Mouse (Mus musculus) embryonic facial prominence, embryonic 14.5 days (tissue): ENCODE data around the gene Tnnc2. TPM values are rescaled to one million over a fixed set of nuclear protein-coding genes. Genes with fewer than 3 reads are reported as not detected.

Source experiments
- ATAC-seq: fragments of 200-750 bp; cut with Nextera tagmentation; 2 replicates; pipeline ENCODE4 v1.8.0; 2017; ENCODE audit warnings: low read depth, moderate number of reproducible peaks, moderate TSS enrichment
- DNase-seq: peaks from one replicate; pipeline ENCODE4 v3.0.0-alpha.2; 2015; ENCODE audit warnings: low spot score
- H3K27ac ChIP-seq: fragments of 300-500 bp; sonication (generic); replicated peaks from 2 replicates; pipeline ENCODE4 v1.5.1; 2014; ENCODE audit warnings: low read depth, mild to moderate bottlenecking, low read length, moderate library complexity
- H3K27me3 ChIP-seq: fragments of 300-500 bp; sonication (generic); replicated peaks from 2 replicates; pipeline ENCODE4 v1.6.1; 2014; ENCODE audit warnings: low read length; ENCODE audit not compliant: control insufficient read depth, insufficient read depth
- H3K36me3 ChIP-seq: fragments of 300-500 bp; sonication (generic); 2 replicates; pipeline ENCODE4 v1.6.1; 2014; ENCODE audit warnings: low read length, mixed read lengths; ENCODE audit not compliant: control insufficient read depth, insufficient read depth
- H3K4me1 ChIP-seq: fragments of 300-500 bp; sonication (generic); 2 replicates; pipeline ENCODE4 v1.6.1; 2014; ENCODE audit warnings: antibody characterized with exemption, low read length; ENCODE audit not compliant: control insufficient read depth, insufficient read depth
- H3K4me2 ChIP-seq: fragments of 300-500 bp; sonication (generic); 2 replicates; pipeline ENCODE4 v1.6.1; 2014; ENCODE audit warnings: low read depth, mild to moderate bottlenecking, low read length, moderate library complexity, mixed read lengths
- H3K4me3 ChIP-seq: fragments of 300-500 bp; sonication (generic); 2 replicates; pipeline ENCODE4 v1.5.1; 2014; ENCODE audit warnings: low read depth, mild to moderate bottlenecking, low read length
- H3K9ac ChIP-seq: fragments of 300-500 bp; sonication (generic); 2 replicates; pipeline ENCODE4 v1.6.1; 2014; ENCODE audit warnings: low read depth, mild to moderate bottlenecking, low read length, moderate library complexity, mixed read lengths
- H3K9me3 ChIP-seq: fragments of 300-500 bp; sonication (generic); 2 replicates; pipeline ENCODE4 v1.6.1; 2016; ENCODE audit warnings: low read length; ENCODE audit not compliant: control insufficient read depth
- WGBS: fragments of 180-500 bp; shearing (Covaris S2); extraction: QIAGEN DNeasy Blood & Tissue Kit; methylation state at CpG from one replicate; pipeline ENCODE4 v1.1.7; 2014; 5-methylcytosine and 5-hydroxymethylcytosine counted together
- polyA plus RNA-seq: library from polyadenylated mRNA; unstranded; fragments of >200 nt; fragmentation: Nextera tagmentation; extraction: Ambion mirVana; gene quantifications from 2 replicates; pipeline ENCODE4 v1.2.1, GENCODE M21; 2014

Tnnc2 gene
- polyA plus RNA-seq, 1 experiment from 2014 or later: 1,279 TPM

- Histone ChIP-seq H3K4me2 (no peak overlapping the region), H3K27ac (no peak overlapping the region), H3K27me3 (no peaks in the 10 kb centered on the region), H3K4me3 (no peak overlapping the region), H3K36me3 (peaks cover 91% of the 10 kb centered on the region), H3K9me3 (no peaks in the 10 kb centered on the region), H3K9ac (no peak overlapping the region), H3K4me1 (no peaks in the 10 kb centered on the region)
- no peak for DNase-seq
- WGBS: 90% methylated on average over 7 of the region's 7 CpGs
- ATAC-seq: no peak
Observed at GRCm38 (mm10) chr2:164762593-164762992, 17.2 kb downstream of the Tnnc2 start.

GRCm38 (mm10) chr2:164761971-164762370 lies 17.8 kb downstream of the Tnnc2 start:
- H3K36me3 ChIP-seq: peaks cover 91% of the 10 kb centered on the region
- no peak overlapping the region for H3K27ac ChIP-seq
- no peak overlapping the region for H3K4me3 ChIP-seq
- over 99% methylated on average over 4 of the region's 4 CpGs for WGBS
- no peak for ATAC-seq
- H3K9me3 ChIP-seq: no peaks in the 10 kb centered on the region
- no peaks in the 10 kb centered on the region for H3K4me1 ChIP-seq
- H3K4me2 ChIP-seq: no peak overlapping the region
- no peak for DNase-seq
- H3K27me3 ChIP-seq: no peaks in the 10 kb centered on the region
- no peak overlapping the region for H3K9ac ChIP-seq

GRCm38 (mm10) chr2:164761502-164761901 lies 18.3 kb downstream of the Tnnc2 start:
- DNase-seq (no peak), ATAC-seq (no peak)
- no peaks in the 10 kb centered on the region for H3K4me1 ChIP-seq
- no peak overlapping the region for H3K9ac ChIP-seq
- no peaks in the 10 kb centered on the region for H3K27me3 ChIP-seq
- H3K9me3 ChIP-seq: no peaks in the 10 kb centered on the region
- H3K36me3 ChIP-seq: peaks cover 91% of the 10 kb centered on the region
- WGBS: 98% methylated on average over 2 of the region's 2 CpGs
- H3K4me3 ChIP-seq: no peak overlapping the region
- no peak overlapping the region for H3K27ac ChIP-seq
- no peak overlapping the region for H3K4me2 ChIP-seq

- H3K9ac ChIP-seq: no peak overlapping the region
- no peaks in the 10 kb centered on the region for H3K27me3 ChIP-seq
- no peak for ATAC-seq
- H3K36me3 ChIP-seq: peaks cover 91% of the 10 kb centered on the region
- H3K4me2 ChIP-seq: no peak overlapping the region
- no peak for DNase-seq
- no peaks in the 10 kb centered on the region for H3K4me1 ChIP-seq
- H3K4me3 ChIP-seq: no peak overlapping the region
- no peaks in the 10 kb centered on the region for H3K9me3 ChIP-seq
- no peak overlapping the region for H3K27ac ChIP-seq
- 90% methylated on average over 4 of the region's 4 CpGs for WGBS
Observed at GRCm38 (mm10) chr2:164760059-164760833, 19.5 kb downstream of the Tnnc2 start.

- Histone ChIP-seq H3K4me2 (no peak overlapping the region), H3K4me3 (no peak overlapping the region), H3K4me1 (no peaks in the 10 kb centered on the region), H3K9ac (no peak overlapping the region), H3K27ac (no peak overlapping the region), H3K36me3 (peaks cover 100% of the 10 kb centered on the region), H3K9me3 (no peaks in the 10 kb centered on the region), H3K27me3 (no peaks in the 10 kb centered on the region)
- ATAC-seq (no peak), DNase-seq (no peak)
- WGBS: 61% methylated on average over 1 of the region's 1 CpGs
Observed at GRCm38 (mm10) chr2:164758692-164759091, 21.1 kb downstream of the Tnnc2 start.

GRCm38 (mm10) chr2:164757841-164758240 lies 21.9 kb downstream of the Tnnc2 start:
- H3K4me3 ChIP-seq: no peak overlapping the region
- no peak overlapping the region for H3K9ac ChIP-seq
- WGBS: 90% methylated on average over 10 of the region's 11 CpGs
- H3K9me3 ChIP-seq: no peaks in the 10 kb centered on the region
- no peak overlapping the region for H3K4me2 ChIP-seq
- DNase-seq (no peak), ATAC-seq (no peak)
- no peak overlapping the region for H3K27ac ChIP-seq
- H3K4me1 ChIP-seq: no peaks in the 10 kb centered on the region
- no peaks in the 10 kb centered on the region for H3K27me3 ChIP-seq
- peaks cover 100% of the 10 kb centered on the region for H3K36me3 ChIP-seq

- H3K27me3 ChIP-seq: no peaks in the 10 kb centered on the region
- ATAC-seq: no peak
- WGBS: 88% methylated on average over 2 of the region's 2 CpGs
- H3K36me3 ChIP-seq: peaks cover 97% of the 10 kb centered on the region
- no peak overlapping the region for H3K4me2 ChIP-seq
- no peaks in the 10 kb centered on the region for H3K4me1 ChIP-seq
- H3K9me3 ChIP-seq: no peaks in the 10 kb centered on the region
- no peak overlapping the region for H3K9ac ChIP-seq
- no peak for DNase-seq
- no peak overlapping the region for H3K4me3 ChIP-seq
- H3K27ac ChIP-seq: no peak overlapping the region
Observed at GRCm38 (mm10) chr2:164754800-164755199, 25.0 kb downstream of the Tnnc2 start.

- no peaks in the 10 kb centered on the region for H3K9me3 ChIP-seq
Observed at GRCm38 (mm10) chr2:164754105-164754504, 25.7 kb downstream of the Tnnc2 start.

GRCm38 (mm10) chr2:164752454-164752853 lies 27.3 kb downstream of the Tnnc2 start:
- ATAC-seq (no peak), DNase-seq (no peak)
- no peaks in the 10 kb centered on the region for H3K4me1 ChIP-seq
- H3K27me3 ChIP-seq: no peaks in the 10 kb centered on the region
- no peak overlapping the region for H3K9ac ChIP-seq
- peaks cover 93% of the 10 kb centered on the region for H3K36me3 ChIP-seq
- no peak overlapping the region for H3K4me3 ChIP-seq
- H3K9me3 ChIP-seq: no peaks in the 10 kb centered on the region
- no peak overlapping the region for H3K4me2 ChIP-seq
- H3K27ac ChIP-seq: no peak overlapping the region
- WGBS: 88% methylated on average over 2 of the region's 2 CpGs

More at GRCm38 (mm10) chr2:164754105-164754504, 25.7 kb downstream of the Tnnc2 start:
- no peak overlapping the region for H3K4me2 ChIP-seq
- DNase-seq (no peak), ATAC-seq (no peak)
- no peak overlapping the region for H3K4me3 ChIP-seq
- H3K4me1 ChIP-seq: no peaks in the 10 kb centered on the region
- no peak overlapping the region for H3K9ac ChIP-seq
- WGBS: 84% methylated on average over 11 of the region's 11 CpGs
- peaks cover 93% of the 10 kb centered on the region for H3K36me3 ChIP-seq
- no peak overlapping the region for H3K27ac ChIP-seq
- H3K27me3 ChIP-seq: no peaks in the 10 kb centered on the region
